Mouse (Mus musculus) liver, adult 2 months (tissue): Measurements from ENCODE around the gene St8sia1. TPM values are rescaled to one million over a fixed set of nuclear protein-coding genes. Genes with fewer than 3 reads are reported as not detected.
"Not testable (repeated sequence)": the region's sequence is repeated elsewhere in the genome, so short reads cannot be mapped to it uniquely, and the experiment has no call there.

Source experiments
- DNase-seq: peaks from one replicate; pipeline ENCODE4 v3.0.0-alpha.2; 2011; ENCODE audit warnings: low read depth, low spot score; ENCODE audit errors: extremely low read depth
- H3K27ac ChIP-seq: fragments of 200-500 bp; replicated peaks from 2 replicates; pipeline ENCODE4 v1.5.1; 2012; ENCODE audit warnings: low read depth, mild to moderate bottlenecking, control low read depth, inconsistent platforms, low read length; ENCODE audit not compliant: insufficient read depth
- H3K27me3 ChIP-seq: fragments of 200-500 bp; 2 replicates; pipeline ENCODE4 v1.6.1; 2012; ENCODE audit warnings: mild to moderate bottlenecking, moderate library complexity, low read length, inconsistent platforms; ENCODE audit not compliant: control insufficient read depth, insufficient read depth
- H3K36me3 ChIP-seq: fragments of 200-500 bp; 2 replicates; pipeline ENCODE4 v1.6.1; 2012; ENCODE audit warnings: low read length, inconsistent platforms; ENCODE audit not compliant: control insufficient read depth, insufficient read depth
- H3K4me1 ChIP-seq: fragments of 200-500 bp; 2 replicates; pipeline ENCODE4 v1.6.1; 2011; ENCODE audit warnings: low read length; ENCODE audit not compliant: control insufficient read depth, insufficient read depth
- H3K4me3 ChIP-seq: fragments of 200-500 bp; 2 replicates; pipeline ENCODE4 v1.5.1; 2011; ENCODE audit warnings: low read depth, mild to moderate bottlenecking, control low read depth, low read length, moderate library complexity; ENCODE audit not compliant: insufficient read depth
- H3K79me2 ChIP-seq: fragments of 200-500 bp; 2 replicates; pipeline ENCODE4 v1.6.1; 2012; ENCODE audit warnings: inconsistent platforms, mild to moderate bottlenecking, low read length, moderate library complexity; ENCODE audit not compliant: control insufficient read depth, insufficient read depth
- H3K9ac ChIP-seq: fragments of 200-500 bp; 2 replicates; pipeline ENCODE4 v1.6.1; 2012; ENCODE audit warnings: low read depth, mild to moderate bottlenecking, control low read depth, inconsistent platforms, low read length
- CTCF ChIP-seq: fragments of 200-500 bp; IDR thresholded peaks from 2 replicates; pipeline ENCODE4 v1.5.1; 2011; ENCODE audit warnings: low read depth, low read length, control low read depth
- POLR2A ChIP-seq: fragments of 200-500 bp; IDR thresholded peaks from 2 replicates; pipeline ENCODE4 v1.6.1; 2011; ENCODE audit warnings: low read length, control low read depth; ENCODE audit not compliant: insufficient read depth; ENCODE audit errors: extremely low read depth
- WGBS: fragments of 180-500 bp; shearing (Covaris S2); methylation state at CpG from one replicate; pipeline ENCODE4 v1.1.7; 2018; 5-methylcytosine and 5-hydroxymethylcytosine counted together
- polyA plus RNA-seq: library from polyadenylated mRNA; depleted of rRNA; stranded (reverse); fragments of >200 nt; gene quantifications from 2 replicates; pipeline ENCODE4 v1.2.3, GENCODE M21; 2012; rRNA removed
- total RNA-seq: library from RNA; depleted of rRNA; stranded (reverse); fragments of >200 nt; gene quantifications from 2 replicates; pipeline ENCODE4 v1.2.3, GENCODE M21; 2014; rRNA removed

Gene St8sia1
- total RNA-seq (under 0.01 TPM in 2 replicates), polyA plus RNA-seq (0.01 and 0.02 TPM in 2 replicates)

DNA sequence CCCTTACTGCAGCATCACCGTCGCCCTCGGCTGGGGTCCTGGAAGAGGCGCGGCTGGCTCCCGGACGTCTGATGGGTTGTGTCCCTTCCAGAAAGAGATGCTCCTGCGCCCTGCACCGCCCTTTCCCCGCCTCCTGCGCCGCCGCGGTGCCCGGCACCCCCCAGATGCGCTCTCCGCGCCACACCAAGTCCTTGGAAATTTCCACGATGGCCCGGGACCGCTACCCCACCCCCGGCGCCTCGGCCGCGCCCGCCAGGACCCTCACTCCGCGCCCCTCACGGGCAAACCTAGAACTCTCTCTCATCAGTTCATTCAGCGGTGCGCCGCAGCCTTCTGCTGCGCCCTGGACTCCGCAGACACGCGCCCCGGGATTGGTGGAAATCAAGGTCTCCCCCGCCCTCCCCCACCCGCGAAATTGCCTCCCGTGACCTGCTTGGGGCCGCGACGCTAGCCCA is at the start of gene St8sia1:
TSS of gene St8sia1 (minus strand) at position 377 of the 455 bp plus-strand sequence.
- H3K36me3 ChIP-seq, result no peaks in the 10 kb centered on the region
- no peak within 1 kb of the TSS for H3K9ac ChIP-seq
- WGBS, result 3% methylated on average over 45 of the region's 45 CpGs
- DNase-seq, result no peak
- H3K4me1 ChIP-seq, result peaks cover 4% of the 10 kb centered on the region
- no peaks in the 10 kb centered on the region for H3K79me2 ChIP-seq
- H3K4me3 ChIP-seq, result peak within 1 kb of the TSS; percentile 27; the same call in 1 of the 2 replicates
- H3K27ac ChIP-seq, result no peak within 1 kb of the TSS
- H3K27me3 ChIP-seq, result peaks cover 14% of the 10 kb centered on the region; the same call in 1 of the 2 replicates
- TF ChIP-seq CTCF, result no peak
- TF ChIP-seq POLR2A, result no peak

GRCm38 (mm10) chr6:143012513-143013215 is 48.4 kb upstream of the St8sia1 start:
- TF ChIP-seq POLR2A (no peak), CTCF (no peak)
- H3K9ac ChIP-seq, result no peak overlapping the region
- H3K27me3 ChIP-seq, result no peaks in the 10 kb centered on the region
- peaks cover 14% of the 10 kb centered on the region for H3K4me1 ChIP-seq
- no peaks in the 10 kb centered on the region for H3K79me2 ChIP-seq
- WGBS, result 55% methylated on average over 15 of the region's 15 CpGs
- no peaks in the 10 kb centered on the region for H3K36me3 ChIP-seq
- H3K4me3 ChIP-seq, result no peak overlapping the region
- peak; percentile 94 for DNase-seq
- H3K27ac ChIP-seq, result peak overlapping the region; percentile 46; the same call in 1 of the 2 replicates

DNA sequence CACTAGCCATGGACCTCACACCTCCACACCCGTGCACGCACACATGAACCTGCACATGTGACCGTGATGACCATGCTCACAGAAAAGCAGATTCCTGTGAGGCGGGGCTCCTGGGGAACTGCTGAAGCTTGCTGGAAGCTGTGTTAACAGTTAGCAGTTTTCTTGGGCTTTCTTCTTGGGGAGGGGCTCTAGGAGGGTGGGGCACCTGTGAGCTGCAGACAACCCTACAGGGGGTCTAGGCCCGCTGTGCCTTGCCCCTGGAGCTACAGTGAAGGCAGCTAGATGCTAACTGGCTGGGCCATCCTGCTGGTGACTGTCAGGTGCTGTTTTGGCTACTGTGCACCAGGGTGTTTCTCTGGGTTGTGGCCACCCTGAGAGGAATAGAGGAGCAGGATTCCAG is 44.6 kb upstream of the St8sia1 start:
- no peaks in the 10 kb centered on the region for H3K27me3 ChIP-seq
- WGBS, result 94% methylated on average over 5 of the region's 5 CpGs
- no peak for DNase-seq
- no peaks in the 10 kb centered on the region for H3K36me3 ChIP-seq
- H3K27ac ChIP-seq, result no peak overlapping the region
- no peak overlapping the region for H3K4me3 ChIP-seq
- H3K9ac ChIP-seq, result no peak overlapping the region
- no peaks in the 10 kb centered on the region for H3K79me2 ChIP-seq
- no peak for TF ChIP-seq CTCF
- TF ChIP-seq POLR2A, result no peak
- peaks cover 14% of the 10 kb centered on the region for H3K4me1 ChIP-seq

DNA sequence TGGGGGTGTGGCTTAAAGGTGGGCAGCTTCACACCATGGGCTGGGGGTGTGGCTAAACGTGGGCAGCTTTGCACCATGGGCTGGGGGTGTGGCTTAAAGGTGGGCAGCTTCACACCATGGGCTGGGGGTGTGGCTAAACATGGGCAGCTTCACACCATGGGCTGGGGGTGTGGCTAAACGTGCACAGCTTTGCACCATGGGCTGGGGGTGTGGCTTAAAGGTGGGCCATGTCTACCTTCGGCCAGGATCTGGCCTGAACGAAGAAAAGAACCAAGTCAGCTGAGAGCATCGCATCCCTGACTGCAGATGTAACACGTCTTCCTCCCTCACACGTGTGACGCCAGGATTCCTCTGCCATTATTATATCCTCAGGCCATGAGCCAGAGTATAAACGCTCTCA is 41.0 kb upstream of the St8sia1 start:
- not testable (repeated sequence) for H3K9ac ChIP-seq, H3K79me2 ChIP-seq, H3K4me1 ChIP-seq, H3K4me3 ChIP-seq, H3K27ac ChIP-seq, H3K36me3 ChIP-seq, H3K27me3 ChIP-seq, DNase-seq
- WGBS, result 94% methylated on average over 9 of the region's 9 CpGs

GRCm38 (mm10) chr6:143004801-143005200 is 40.5 kb upstream of the St8sia1 start:
- no peak overlapping the region for H3K4me3 ChIP-seq
- H3K79me2 ChIP-seq, result no peaks in the 10 kb centered on the region
- no peaks in the 10 kb centered on the region for H3K36me3 ChIP-seq
- H3K9ac ChIP-seq, result no peak overlapping the region
- DNase-seq, result no peak
- 76% methylated on average over 9 of the region's 9 CpGs for WGBS
- no peak overlapping the region for H3K27ac ChIP-seq
- H3K27me3 ChIP-seq, result no peaks in the 10 kb centered on the region
- no peak for TF ChIP-seq CTCF
- TF ChIP-seq POLR2A, result no peak
- no peaks in the 10 kb centered on the region for H3K4me1 ChIP-seq

DNA sequence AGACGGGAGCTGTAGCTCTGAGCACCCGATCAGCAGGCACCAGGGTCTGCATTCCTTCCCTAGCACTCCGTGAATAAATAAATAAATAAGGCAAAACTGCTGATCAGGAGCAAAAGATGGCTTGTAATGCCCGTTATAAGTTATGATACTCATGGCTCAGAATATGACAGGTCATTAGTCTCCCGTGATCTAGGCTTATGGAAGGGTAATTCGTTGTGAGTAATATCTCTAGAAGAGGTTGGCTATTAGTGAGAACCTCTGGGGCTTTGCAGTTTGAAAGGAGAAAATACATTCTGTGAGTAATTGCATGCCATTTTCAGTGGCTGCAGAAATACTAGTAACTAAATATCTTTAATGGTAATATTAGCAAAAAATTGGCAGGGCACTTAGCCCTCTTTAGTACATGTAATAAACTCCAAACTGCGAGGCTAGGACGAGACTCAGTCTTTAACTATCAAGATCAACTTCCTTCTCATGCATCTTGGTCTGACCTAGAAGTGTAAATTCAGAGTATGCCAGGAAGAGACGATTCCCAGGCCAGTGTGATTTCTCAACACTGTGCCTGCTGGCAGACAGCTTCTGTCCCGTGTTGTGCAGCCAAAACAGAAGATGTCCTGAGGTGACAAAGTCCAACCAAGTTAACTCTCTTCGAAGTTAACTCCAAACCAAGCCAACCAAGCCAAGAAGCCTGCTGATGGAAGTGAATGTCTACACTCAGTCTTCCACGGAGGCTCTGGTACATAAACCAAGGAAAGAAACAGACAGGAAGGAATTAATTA is 34.2 kb upstream of the St8sia1 start:
- Histone ChIP-seq H3K27me3 (no peaks in the 10 kb centered on the region), H3K27ac (no peak overlapping the region), H3K36me3 (no peaks in the 10 kb centered on the region), H3K4me3 (no peak overlapping the region), H3K79me2 (no peaks in the 10 kb centered on the region), H3K9ac (no peak overlapping the region), H3K4me1 (peaks cover 4% of the 10 kb centered on the region)
- 43% methylated on average over 12 of the region's 12 CpGs for WGBS
- TF ChIP-seq CTCF (no peak), POLR2A (no peak)
- peak; percentile 93 for DNase-seq
